Mouse (Mus musculus): ENCODE measurements at regions not wholly inside any gene's neighbourhood (a gene's known extent, or its start where the extent isn't known, plus 50 kb on each side); places are given as distances from the start of the nearest gene placed in this dataset.

DNA sequence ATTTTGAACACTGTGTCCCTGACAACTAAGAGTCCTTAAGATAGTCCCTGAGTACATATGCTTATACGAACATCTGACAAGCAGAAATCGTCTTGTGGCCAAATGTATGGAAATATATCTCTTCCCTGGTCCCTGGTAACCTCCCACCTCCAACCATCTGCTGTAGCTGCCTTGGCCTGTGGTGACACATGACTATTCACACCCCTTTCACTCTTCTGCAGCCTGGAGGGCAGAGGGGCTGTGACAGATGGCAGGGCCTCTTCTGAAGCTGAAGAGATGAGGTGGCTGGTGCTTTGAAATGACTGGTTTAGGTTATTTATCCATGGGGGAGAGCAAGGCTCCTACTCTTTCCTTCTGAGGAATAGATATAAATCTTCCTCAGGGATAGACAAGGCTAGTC lies 82.3 kb upstream of the Enox2 start:
- TF ChIP-seq GATA1 (IDR thresholded peaks at IDR 0.05; ENCODE audit: borderline replicate concordance, low read length) = no peak
- TF ChIP-seq FLI1 (IDR thresholded peaks at IDR 0.05; ENCODE audit: low read length) = no peak

Measured in megakaryocyte, embryonic 14.5 days (primary cell).